Mouse (Mus musculus) frontal cortex, adult 2 months (tissue): ENCODE measurements at regions not wholly inside any gene's neighbourhood (a gene's known extent, or its start where the extent isn't known, plus 50 kb on each side); places are given as distances from the start of the nearest gene placed in this dataset.

ENCODE experiments used
- DNase-seq, 2 experiments: peaks; one replicate each; pipeline ENCODE4 v3.0.0; 2022; ENCODE audit warnings: low spot score in 1 of 2; ENCODE audit errors: extremely low spot score in 1 of 2

- DNase-seq: no peak
Observed at GRCm38 (mm10) chr11:63286026-63286425, 157.2 kb downstream of the Pmp22 start.

- no peak for DNase-seq
Observed at GRCm38 (mm10) chr11:63287766-63288165, 159.0 kb downstream of the Pmp22 start.

DNA sequence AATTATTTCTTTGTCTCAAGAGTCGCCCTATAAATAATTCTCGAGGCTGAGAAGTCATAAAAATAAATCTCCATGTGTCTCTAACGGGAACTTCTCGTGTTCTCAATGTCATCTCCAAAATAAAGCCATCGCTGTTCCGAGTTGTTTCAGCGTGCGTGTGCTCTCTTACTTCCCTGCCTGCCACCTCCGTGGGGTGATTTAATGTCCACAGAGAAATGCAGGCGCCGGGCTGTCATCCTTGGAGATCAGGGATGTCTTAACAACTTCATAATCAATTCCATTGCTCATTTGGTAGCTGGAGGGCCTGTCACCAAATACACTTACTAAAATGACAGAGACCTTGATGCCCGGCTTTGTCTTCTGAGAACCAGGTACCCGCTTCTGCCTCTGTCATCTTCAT, 161.8 kb downstream of the Pmp22 start:
- DNase-seq: no peak

- DNase-seq: no peak
Observed at GRCm38 (mm10) chr11:63293485-63293884, 164.7 kb downstream of the Pmp22 start.

DNA sequence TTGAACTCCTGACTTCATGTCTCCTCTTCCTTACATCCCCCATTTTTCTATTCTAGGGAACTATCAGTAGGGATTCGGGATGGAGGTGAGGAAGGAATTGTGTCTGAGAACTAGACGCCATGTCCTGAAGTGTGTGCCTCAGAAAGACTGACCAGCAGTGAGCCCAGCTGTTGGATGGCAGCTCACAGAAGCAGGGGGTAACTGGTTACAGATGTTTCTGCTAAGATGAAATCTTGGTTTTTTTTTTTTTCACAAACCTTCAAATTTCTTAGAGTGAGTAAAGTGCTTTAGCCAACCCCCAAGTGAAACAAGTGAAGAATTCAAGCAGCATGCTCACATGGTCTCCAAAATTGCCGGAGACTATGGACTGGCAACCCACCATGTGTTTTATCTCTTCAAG, 165.7 kb downstream of the Pmp22 start:
- DNase-seq: no peak

DNA sequence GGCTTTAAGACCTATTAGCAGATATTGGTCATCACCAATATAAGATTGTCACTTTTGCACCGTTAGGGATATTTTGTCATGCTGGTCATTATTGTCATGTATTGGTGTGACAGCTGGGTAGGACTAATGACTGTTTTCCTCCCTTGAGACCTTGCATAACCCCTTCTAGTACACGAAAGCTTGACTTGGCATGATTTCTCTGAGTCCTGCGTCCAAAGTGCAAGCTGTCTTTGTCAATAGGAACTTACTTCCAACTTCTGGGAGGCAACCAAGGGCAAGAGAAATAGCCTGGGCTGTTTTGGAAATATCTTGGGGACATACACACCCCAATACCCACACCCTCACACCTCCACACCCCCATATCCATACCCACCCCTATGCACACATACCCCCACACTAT, 167.7 kb downstream of the Pmp22 start:
- DNase-seq: no peak

- no peak for DNase-seq
Observed at GRCm38 (mm10) chr11:63299712-63300581, 171.2 kb downstream of the Pmp22 start.

GRCm38 (mm10) chr11:63325166-63325565, 196.4 kb downstream of the Pmp22 start:
- DNase-seq: no peak

GRCm38 (mm10) chr11:63326864-63327263, 198.1 kb downstream of the Pmp22 start:
- no peak for DNase-seq

- DNase-seq: no peak
Observed at GRCm38 (mm10) chr11:63337503-63337902, 208.7 kb downstream of the Pmp22 start.

- DNase-seq: no peak
Observed at GRCm38 (mm10) chr11:63338277-63338676, 209.5 kb downstream of the Pmp22 start.

- no peak for DNase-seq
Observed at GRCm38 (mm10) chr11:63345653-63346052, 216.9 kb downstream of the Pmp22 start.

- no peak for DNase-seq
Observed at GRCm38 (mm10) chr11:63350123-63350696, 221.4 kb downstream of the Pmp22 start.

DNA sequence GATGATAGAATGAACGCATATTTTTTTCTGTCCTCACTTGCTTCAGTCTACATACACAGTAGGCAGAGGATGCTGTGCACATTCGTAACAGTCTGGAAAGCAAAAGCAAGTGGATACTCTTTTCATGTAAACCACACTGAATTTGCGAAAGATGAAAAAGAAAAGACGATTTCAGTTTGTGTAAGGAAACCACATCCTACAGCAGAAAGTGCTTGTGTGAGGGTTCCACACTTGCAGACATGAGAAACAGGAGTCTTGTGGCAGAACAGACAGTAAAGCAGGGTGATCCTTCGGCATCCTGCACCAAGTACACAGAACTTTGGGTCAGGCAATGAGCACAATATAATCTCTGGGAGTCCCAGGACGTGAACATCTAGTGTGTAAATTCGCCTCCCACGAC, 223.2 kb downstream of the Pmp22 start:
- no peak for DNase-seq

DNA sequence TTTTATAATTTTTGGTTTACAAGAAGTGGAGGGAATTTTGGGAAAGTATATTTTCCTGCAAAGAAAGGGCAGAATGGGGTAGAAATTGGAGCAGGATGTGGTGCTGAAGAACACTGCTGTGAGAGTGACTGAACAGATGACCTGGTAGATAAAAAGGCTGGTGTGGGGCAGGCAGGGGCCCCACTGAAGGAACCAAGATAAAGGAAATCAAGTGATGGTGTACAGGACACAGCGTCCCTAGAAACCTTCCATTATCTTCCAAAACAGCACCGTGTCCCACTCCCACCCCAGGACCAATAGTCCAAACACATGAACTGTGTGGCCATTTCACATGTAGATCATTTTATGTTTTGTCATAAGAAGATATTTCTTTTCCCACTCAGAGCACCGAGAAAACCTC, 224.2 kb downstream of the Pmp22 start:
- no peak for DNase-seq

DNA sequence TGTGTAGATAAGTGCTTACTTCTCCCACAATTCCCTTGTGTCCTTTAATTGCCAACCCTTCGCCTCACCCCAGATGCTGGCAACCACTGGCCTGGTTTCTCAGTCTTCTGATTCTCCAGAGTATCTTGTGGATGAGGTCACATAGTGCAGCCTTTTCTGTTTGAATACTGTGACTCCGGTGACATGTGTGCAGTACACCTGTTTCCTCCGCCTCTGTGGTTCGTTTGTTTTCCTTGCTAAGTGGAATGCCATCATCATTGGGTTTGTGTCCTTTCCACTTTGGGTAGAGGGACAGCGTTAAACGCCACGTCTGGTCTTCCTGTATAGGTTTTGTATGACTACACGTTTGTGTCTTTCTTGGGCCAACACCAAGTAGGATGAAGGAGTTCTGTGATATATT, 224.9 kb downstream of the Pmp22 start:
- no peak for DNase-seq

DNA sequence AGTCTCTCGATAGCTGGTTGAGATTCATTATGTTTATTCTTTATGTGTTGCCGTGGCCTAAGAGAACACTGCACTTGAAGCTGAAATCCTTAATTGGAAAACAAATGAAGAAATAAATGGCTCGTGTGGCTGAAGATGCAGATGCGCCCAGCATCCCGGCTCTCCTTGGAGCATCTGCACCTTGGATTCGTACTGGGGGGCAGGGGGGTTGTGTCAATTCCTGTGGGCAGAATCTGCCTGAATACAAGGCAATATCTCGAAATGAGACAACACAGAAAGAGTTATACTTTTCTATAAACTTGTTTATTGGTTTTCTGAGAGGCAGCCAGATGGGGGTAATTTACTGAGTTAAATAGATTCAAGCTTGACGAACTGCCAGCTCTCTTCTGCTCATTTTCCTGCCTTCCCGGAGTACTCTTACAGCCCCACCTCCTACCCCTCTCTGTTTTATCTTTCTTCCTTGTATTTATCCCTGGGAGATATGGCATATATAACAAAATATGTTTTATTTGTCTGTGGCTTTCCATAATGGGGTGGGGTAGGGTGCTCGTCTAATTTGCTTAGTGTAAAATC, 229.1 kb downstream of the Pmp22 start:
- no peak for DNase-seq

GRCm38 (mm10) chr11:63367756-63368265, 239.0 kb downstream of the Pmp22 start:
- DNase-seq: no peak

GRCm38 (mm10) chr11:63369475-63369874, 240.7 kb downstream of the Pmp22 start:
- DNase-seq: no peak

- no peak for DNase-seq
Observed at GRCm38 (mm10) chr11:63376311-63376710, 247.5 kb downstream of the Pmp22 start.

- DNase-seq: no peak
Observed at GRCm38 (mm10) chr11:63376991-63377390, 248.2 kb downstream of the Pmp22 start.

GRCm38 (mm10) chr11:63388247-63388646, 259.5 kb downstream of the Pmp22 start:
- DNase-seq: no peak
